Mouse (Mus musculus) kidney, postnatal 4 days (tissue): ENCODE measurements at regions not wholly inside any gene's neighbourhood (a gene's known extent, or its start where the extent isn't known, plus 50 kb on each side); places are given as distances from the start of the nearest gene placed in this dataset.

ENCODE experiments used
- DNase-seq, 2 experiments: peaks; one replicate each; pipeline ENCODE4 v3.0.0; 2021; ENCODE audit warnings: mixed read lengths in 2 of 2

- DNase-seq = peak; percentile 21 to 41
These were observed 439.9 kb downstream of the Prdm2 start for GRCm38 (mm10) chr4:142772751-142773455.

GRCm38 (mm10) chr4:142771520-142772150 lies 441.2 kb downstream of the Prdm2 start:
- no peak for DNase-seq

GRCm38 (mm10) chr4:142770177-142770576 lies 442.6 kb downstream of the Prdm2 start:
- no peak for DNase-seq

- no peak for DNase-seq
These were observed 445.1 kb downstream of the Prdm2 start for GRCm38 (mm10) chr4:142767665-142768064.

GRCm38 (mm10) chr4:142761577-142761976 lies 451.2 kb downstream of the Prdm2 start:
- no peak for DNase-seq

- no peak for DNase-seq
These were observed 454.7 kb downstream of the Prdm2 start for GRCm38 (mm10) chr4:142758102-142758501.

GRCm38 (mm10) chr4:142756332-142756731 lies 456.5 kb downstream of the Prdm2 start:
- DNase-seq = no peak

- DNase-seq = peak; percentile 20 to 21
These were observed 462.9 kb downstream of the Prdm2 start for GRCm38 (mm10) chr4:142749918-142750317.

- DNase-seq = no peak
These were observed 484.3 kb upstream of the Kazn start for GRCm38 (mm10) chr4:142723554-142723907.

GRCm38 (mm10) chr4:142722845-142723553 lies 483.8 kb upstream of the Kazn start:
- no peak for DNase-seq

GRCm38 (mm10) chr4:142701606-142702005 lies 462.4 kb upstream of the Kazn start:
- DNase-seq = no peak

GRCm38 (mm10) chr4:142694926-142695325 lies 455.7 kb upstream of the Kazn start:
- peak in 1 of 2 experiments; percentile 11 for DNase-seq

- no peak for DNase-seq
These were observed 449.0 kb upstream of the Kazn start for GRCm38 (mm10) chr4:142688241-142688640.

GRCm38 (mm10) chr4:142677426-142677825 lies 438.2 kb upstream of the Kazn start:
- no peak for DNase-seq

GRCm38 (mm10) chr4:142674641-142675465 lies 435.7 kb upstream of the Kazn start:
- DNase-seq = peak; percentile 8 to 30

- DNase-seq = peak; percentile 14 to 38
These were observed 432.8 kb upstream of the Kazn start for GRCm38 (mm10) chr4:142671872-142672458.

GRCm38 (mm10) chr4:142664781-142665180 lies 425.6 kb upstream of the Kazn start:
- DNase-seq = no peak

- DNase-seq = no peak
These were observed 419.0 kb upstream of the Kazn start for GRCm38 (mm10) chr4:142658156-142658555.

GRCm38 (mm10) chr4:142641069-142641468 lies 401.9 kb upstream of the Kazn start:
- peak in 1 of 2 experiments; percentile 12 for DNase-seq

GRCm38 (mm10) chr4:142639340-142639733 lies 400.1 kb upstream of the Kazn start:
- no peak for DNase-seq

GRCm38 (mm10) chr4:142638733-142639339 lies 399.6 kb upstream of the Kazn start:
- DNase-seq = peak in 1 of 2 experiments; percentile 30

GRCm38 (mm10) chr4:142638057-142638456 lies 398.9 kb upstream of the Kazn start:
- no peak for DNase-seq
